Mouse (Mus musculus) mouse trophoblast stem cell (cell line): Measurements from ENCODE around the gene Slc17a9.

Source experiments
- in situ Hi-C, 2 experiments: fragments of 300-500 bp; cut with MseI, MboI; formaldehyde crosslinking; loops; 2 replicates in 1 of 2; 3 replicates in 1 of 2; pipeline ENCODE4 v1.15.1; 2025

The Slc17a9 gene

GRCm38 (mm10) chr2:180754976-180755688 is 30.1 kb downstream of the Slc17a9 start:
- in situ Hi-C loops = no loop called here

DNA sequence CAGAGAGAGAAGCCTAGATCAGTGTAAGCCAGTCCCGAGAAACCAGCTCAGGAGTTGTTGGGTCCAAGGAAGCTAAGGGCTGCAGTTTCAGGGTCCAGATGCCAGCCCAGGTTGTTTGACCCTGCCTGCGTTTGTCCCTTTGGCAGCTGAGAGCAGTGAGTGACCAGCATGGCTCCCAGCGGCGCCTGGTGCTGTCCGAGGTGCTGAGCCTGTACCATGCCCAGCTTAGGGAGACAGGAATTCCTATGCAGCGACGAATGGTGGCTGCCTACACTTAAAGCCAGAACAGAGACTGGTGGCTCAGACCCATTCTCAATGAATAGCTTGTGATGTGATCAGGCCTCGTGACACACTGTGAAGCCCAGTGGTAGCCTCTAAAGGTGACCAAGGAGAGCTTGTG is 30.8 kb downstream of the Slc17a9 start:
- in situ Hi-C loops = no loop called here

GRCm38 (mm10) chr2:180756786-180757185 is 31.7 kb downstream of the Slc17a9 start:
- in situ Hi-C loops = no loop called here

- in situ Hi-C loops = no loop called here
Measured at GRCm38 (mm10) chr2:180758513-180759263, 33.6 kb downstream of the Slc17a9 start.

DNA sequence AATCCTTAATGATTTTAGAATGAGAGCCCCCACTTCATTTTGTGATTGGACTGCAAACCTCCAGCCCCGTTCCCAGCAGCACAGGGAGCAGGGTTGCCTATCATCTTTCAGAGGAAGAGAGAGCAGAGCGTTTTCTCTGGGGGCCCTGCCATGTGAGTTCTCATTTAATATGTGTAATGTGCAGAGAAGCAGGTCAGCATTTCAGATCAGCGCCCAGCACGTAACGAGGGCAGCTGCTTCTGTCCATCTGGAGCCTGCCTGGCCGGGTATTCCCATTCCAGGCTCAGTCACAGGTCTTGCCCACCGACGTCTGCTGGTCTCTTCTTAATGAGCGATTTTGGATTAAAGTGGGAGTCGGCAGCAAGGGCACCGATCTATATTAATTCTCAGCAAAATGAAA is 39.9 kb downstream of the Slc17a9 start:
- in situ Hi-C loops = no loop called here

GRCm38 (mm10) chr2:180765713-180766112 is 40.6 kb downstream of the Slc17a9 start:
- in situ Hi-C loops = no loop called here

- in situ Hi-C loops = no loop called here
Measured at GRCm38 (mm10) chr2:180775223-180775622, 50.2 kb downstream of the Slc17a9 start.

- in situ Hi-C loops = no loop called here
Measured at GRCm38 (mm10) chr2:180775641-180776040, 50.6 kb downstream of the Slc17a9 start.

DNA sequence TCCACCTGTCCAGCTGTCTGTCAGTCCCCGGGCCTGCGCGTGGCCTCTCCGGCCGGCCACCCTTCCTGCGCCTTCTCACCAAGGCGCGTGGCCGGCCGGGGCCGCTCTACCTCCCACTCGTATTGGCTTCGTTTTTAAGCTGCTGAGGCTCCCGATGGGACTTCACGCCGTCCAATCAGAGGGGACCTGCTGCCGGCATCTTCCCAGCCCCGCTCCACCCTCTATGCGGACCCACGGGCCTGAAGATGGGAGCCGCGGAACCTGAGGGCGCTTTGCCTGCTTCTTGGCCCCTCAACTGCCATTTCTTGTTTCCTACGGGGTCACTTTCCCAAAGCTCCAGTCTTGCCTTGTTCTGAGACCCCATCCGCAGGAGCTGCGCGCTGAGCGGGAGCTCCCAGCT is 51.7 kb downstream of the Slc17a9 start, which contains the start of gene Bhlhe23:
Gene Bhlhe23, minus strand, starts transcription at position 108 of the 400 bp plus-strand sequence.
- in situ Hi-C loops = no loop called here

DNA sequence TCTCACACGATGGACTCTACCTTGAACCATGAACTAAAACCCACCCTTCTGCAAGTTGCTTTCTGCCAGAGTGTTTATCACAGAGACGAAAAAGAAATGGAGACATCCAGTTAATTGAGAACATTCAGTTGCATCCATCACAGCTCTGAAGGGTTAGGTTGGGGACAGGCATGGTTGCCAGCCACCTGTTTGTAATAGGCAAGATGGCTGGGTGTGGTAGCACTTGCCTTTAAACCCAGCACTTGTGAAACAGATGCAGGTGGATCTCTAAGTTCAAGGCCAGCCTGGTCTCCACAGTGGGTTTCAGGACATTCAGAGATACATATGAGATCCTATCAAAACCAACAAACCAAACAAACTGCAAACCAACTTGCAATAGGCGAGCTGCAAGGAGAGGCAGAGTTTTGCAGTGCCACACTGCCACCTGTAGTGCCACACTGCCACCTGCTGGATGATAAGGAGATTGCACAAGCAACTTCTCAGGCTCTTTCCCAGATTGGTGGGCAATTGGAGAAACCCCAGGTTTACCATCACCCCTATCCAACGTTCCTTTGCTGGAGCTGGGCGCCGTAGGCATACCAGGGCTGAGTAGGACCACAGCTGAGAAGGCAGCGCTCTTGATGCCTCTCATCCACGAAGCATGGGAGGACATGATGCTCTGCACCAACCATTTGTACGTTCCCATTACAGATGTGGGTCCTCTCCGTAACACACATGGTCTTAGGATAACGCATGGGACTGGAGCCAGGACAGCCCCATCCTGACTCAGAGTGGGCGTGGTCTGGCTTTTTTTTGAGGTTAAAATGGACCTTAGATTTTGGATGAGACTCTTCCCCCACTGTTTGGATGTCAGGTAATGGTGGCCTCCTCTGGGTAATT is 54.4 kb downstream of the Slc17a9 start:
- in situ Hi-C loops = loop anchor here in 1 of 2 experiments (10.0 kb wide), 1 partner anchor 115 kb away; no protein-coding TSS in a partner anchor

GRCm38 (mm10) chr2:180780282-180780681 is 55.2 kb downstream of the Slc17a9 start:
- in situ Hi-C loops = loop anchor here in 1 of 2 experiments (10.0 kb wide), 1 partner anchor 115 kb away; no protein-coding TSS in a partner anchor

- in situ Hi-C loops = loop anchor here in 1 of 2 experiments (10.0 kb wide), 1 partner anchor 108 kb away; no protein-coding TSS in a partner anchor
Measured at GRCm38 (mm10) chr2:180786732-180787131, 61.7 kb downstream of the Slc17a9 start.

- in situ Hi-C loops = loop anchor here in 1 of 2 experiments (10.0 kb wide), 1 partner anchor 107 kb away; no protein-coding TSS in a partner anchor
Measured at GRCm38 (mm10) chr2:180787566-180788232, 62.6 kb downstream of the Slc17a9 start.

DNA sequence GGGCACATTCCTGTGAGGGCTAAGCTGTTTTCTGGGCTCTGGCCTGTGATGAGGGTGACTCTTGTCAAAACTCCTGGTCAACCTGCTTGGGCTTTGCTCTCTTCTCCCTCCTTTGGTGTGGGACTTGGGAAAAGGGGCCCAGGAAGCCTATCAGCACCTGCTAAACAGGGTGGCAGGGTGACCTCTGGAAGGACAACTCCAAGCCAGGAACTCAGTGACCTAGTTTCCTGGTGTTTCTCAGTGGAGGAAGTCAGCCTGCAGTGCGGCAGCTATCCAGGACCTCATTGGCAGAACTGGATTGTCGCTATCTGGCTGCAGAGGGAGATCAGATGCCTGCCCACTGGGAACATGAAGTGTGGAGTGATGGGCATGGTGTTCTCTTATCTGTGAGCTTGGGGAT is 63.3 kb downstream of the Slc17a9 start:
- in situ Hi-C loops = loop anchor here in 1 of 2 experiments (10.0 kb wide), 1 partner anchor 106 kb away; no protein-coding TSS in a partner anchor

GRCm38 (mm10) chr2:180788843-180789242 is 63.8 kb downstream of the Slc17a9 start:
- in situ Hi-C loops = loop anchor here in 1 of 2 experiments (10.0 kb wide), 1 partner anchor 106 kb away; no protein-coding TSS in a partner anchor

GRCm38 (mm10) chr2:180791674-180792073 is 66.6 kb downstream of the Slc17a9 start:
- in situ Hi-C loops = no loop called here
